Mouse (Mus musculus): ENCODE results near the gene Taz. TPM values are rescaled to one million over a fixed set of nuclear protein-coding genes. Genes with fewer than 3 reads are reported as not detected.

The Taz gene
- polyA plus RNA-seq, 1 experiment, result 87.5 TPM

DNA sequence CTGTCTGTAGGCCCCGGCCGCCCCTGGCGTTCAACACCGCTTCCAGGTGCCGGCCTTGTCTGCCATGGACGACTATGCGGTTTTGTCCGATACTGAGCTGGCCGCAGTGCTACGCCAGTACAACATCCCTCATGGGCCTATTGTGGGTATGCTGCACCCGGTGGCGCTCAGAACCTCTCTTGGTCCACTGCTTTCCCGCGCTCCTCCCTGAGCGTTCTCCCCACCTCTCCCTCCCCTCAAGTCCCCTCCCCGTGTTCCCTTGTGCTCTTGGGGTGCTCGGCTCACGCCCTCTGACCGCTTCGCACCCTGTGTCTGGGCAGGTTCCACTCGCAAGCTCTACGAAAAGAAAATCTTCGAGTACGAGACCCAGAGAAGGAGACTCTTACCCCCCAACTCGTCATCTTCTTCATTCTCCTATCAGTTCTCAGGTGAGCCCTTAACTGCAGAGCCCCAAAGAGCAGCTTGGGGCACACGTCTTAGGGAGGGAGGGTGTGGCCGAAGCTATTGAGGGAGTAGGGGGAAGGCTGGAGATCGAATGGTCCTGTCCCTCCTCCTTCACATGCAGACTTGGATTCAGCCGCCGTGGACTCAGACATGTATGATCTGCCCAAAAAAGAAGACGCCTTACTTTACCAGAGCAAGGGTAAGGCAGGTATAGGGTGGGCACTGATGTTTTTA lies 26.7 kb upstream of the Taz start:
- 28% methylated on average over 31 of the region's 31 CpGs for WGBS
- no peak for DNase-seq (ENCODE audit: low read depth in 1 of 2, low spot score in 2 of 2)
- TF ChIP-seq CTCF (IDR thresholded peaks at IDR 0.05; ENCODE audit: extremely low read depth, insufficient read depth, insufficient read length, insufficient replicate concordance) (no peak), POLR2A (IDR thresholded peaks at IDR 0.05; ENCODE audit: low read depth, low read length) (no peak)
- Histone ChIP-seq H3K27ac (ENCODE audit: insufficient read depth, low read length) (peak overlapping the region; percentile 98), H3K36me3 (ENCODE audit: control insufficient read depth, insufficient read depth, low read length) (peaks cover 3% of the 10 kb centered on the region; the same call in 1 of the 2 replicates), H3K27me3 (ENCODE audit: control insufficient read depth, insufficient read depth, low read length) (no peaks in the 10 kb centered on the region), H3K4me1 (ENCODE audit: control insufficient read depth, insufficient read depth, insufficient read length) (peaks cover 8% of the 10 kb centered on the region; the same call in 1 of the 2 replicates), H3K4me3 (ENCODE audit: extremely low read depth, insufficient read depth, insufficient read length) (peak overlapping the region; percentile 86)

DNA sequence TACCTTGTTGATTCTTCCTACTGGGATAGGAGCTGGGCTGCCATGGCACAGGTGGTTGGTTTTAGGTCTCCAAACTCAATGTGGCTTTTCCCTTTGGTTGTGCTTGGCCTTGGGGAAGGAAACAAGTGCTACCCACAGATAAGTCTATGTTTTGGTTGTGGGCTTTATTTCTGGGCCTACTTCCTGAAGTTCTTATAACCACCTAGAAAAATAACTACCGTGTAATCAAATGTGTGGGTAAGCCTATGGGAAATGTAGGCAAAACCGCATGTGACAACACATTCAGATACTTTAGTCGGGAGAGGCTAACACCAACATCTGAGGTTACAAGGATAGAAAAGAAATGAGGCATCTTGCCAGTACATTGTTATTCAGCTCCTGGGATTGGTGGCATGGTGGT lies 24.0 kb upstream of the Taz start:
- TF ChIP-seq CTCF (IDR thresholded peaks at IDR 0.05; ENCODE audit: extremely low read depth, insufficient read depth, insufficient read length, insufficient replicate concordance) (no peak), POLR2A (IDR thresholded peaks at IDR 0.05; ENCODE audit: low read depth, low read length) (no peak)
- whole genome bisulfite sequencing, result 84% methylated on average over 3 of the region's 3 CpGs
- H3K27me3 ChIP-seq (ENCODE audit: control insufficient read depth, insufficient read depth, low read length), result no peaks in the 10 kb centered on the region
- peaks cover 6% of the 10 kb centered on the region; the same call in 1 of the 2 replicates for H3K4me1 ChIP-seq (ENCODE audit: control insufficient read depth, insufficient read depth, insufficient read length)
- H3K4me3 ChIP-seq (ENCODE audit: extremely low read depth, insufficient read depth, insufficient read length), result no peak overlapping the region
- peaks cover 3% of the 10 kb centered on the region; the same call in 1 of the 2 replicates for H3K36me3 ChIP-seq (ENCODE audit: control insufficient read depth, insufficient read depth, low read length)
- no peak overlapping the region for H3K27ac ChIP-seq (ENCODE audit: insufficient read depth, low read length)
- no peak for DNase-seq (ENCODE audit: low read depth in 1 of 2, low spot score in 2 of 2)

DNA sequence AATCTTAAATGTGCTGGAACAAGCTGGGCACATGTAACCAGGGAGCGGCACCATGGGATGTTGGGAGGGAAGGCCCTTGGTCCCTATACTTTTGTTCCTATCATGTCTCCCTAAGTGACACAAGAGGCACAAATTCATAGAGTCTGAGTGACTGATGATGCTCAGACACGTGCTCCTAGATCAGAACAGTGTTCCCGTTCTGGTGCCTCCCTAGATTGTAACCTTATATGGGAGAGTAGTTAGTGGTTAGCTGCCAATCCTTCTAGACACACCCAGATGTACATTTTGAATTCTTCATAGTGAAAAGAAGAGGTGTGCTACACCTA lies 12.0 kb upstream of the Taz start:
- no peak for TF ChIP-seq POLR2A (IDR thresholded peaks at IDR 0.05; ENCODE audit: low read depth, low read length)
- no peak for TF ChIP-seq CTCF (IDR thresholded peaks at IDR 0.05; ENCODE audit: extremely low read depth, insufficient read depth, insufficient read length, insufficient replicate concordance)
- DNase-seq (ENCODE audit: low read depth in 1 of 2, low spot score in 2 of 2), result no peak
- Histone ChIP-seq H3K4me3 (ENCODE audit: extremely low read depth, insufficient read depth, insufficient read length) (peak overlapping the region; percentile 68), H3K27me3 (ENCODE audit: control insufficient read depth, insufficient read depth, low read length) (no peaks in the 10 kb centered on the region), H3K4me1 (ENCODE audit: control insufficient read depth, insufficient read depth, insufficient read length) (peaks cover 4% of the 10 kb centered on the region; the same call in 1 of the 2 replicates), H3K27ac (ENCODE audit: insufficient read depth, low read length) (peak overlapping the region; percentile 97), H3K36me3 (ENCODE audit: control insufficient read depth, insufficient read depth, low read length) (peaks cover 3% of the 10 kb centered on the region; the same call in 1 of the 2 replicates)
- WGBS, result 29% methylated on average over 3 of the region's 3 CpGs

DNA sequence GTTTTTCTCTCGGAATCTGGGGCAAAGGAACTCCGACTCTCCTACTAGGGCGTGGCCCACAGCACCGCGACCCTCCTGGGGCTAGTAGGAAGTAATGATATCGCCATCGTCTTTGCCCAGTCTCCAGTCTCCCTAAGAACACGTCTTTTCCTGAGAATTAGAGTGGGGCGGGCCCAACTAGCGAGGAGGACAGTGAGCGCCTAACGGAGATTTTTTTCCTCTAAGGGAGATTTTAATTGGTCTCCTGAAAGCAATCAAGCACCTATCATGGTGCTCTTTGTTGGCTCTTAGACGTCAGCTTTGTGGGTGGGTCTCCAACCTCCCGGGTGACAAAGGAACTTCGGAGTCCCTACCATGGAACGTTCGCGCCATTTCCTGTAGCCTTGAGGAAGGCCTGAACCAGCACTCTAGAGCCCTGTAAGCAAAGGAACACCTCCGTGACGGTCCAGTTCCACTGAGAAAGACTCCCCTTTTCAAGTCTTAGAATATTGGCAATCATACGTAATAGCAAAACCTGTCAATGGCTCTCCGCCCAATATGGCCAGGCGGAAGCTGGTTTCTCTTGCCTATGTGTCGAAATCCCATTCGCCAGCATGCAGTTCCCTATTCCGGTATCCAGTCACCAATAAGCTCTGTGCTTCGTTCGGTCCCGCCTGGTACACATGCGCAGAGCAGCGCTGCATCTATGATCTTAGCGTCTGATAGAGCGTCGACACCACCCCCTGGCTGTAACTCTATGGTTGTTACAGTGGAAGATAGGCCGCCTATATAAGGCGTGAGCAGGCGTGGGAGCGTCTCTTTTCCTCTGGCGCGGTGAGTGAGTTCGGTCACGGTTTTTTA lies 11.4 kb upstream of the Taz start, which contains the start of gene Rpl10:
Gene Rpl10, plus strand, starts transcription at position 751 of the 840 bp plus-strand sequence.
- peak; percentile 92 for TF ChIP-seq POLR2A (IDR thresholded peaks at IDR 0.05; ENCODE audit: low read depth, low read length)
- no peak for TF ChIP-seq CTCF (IDR thresholded peaks at IDR 0.05; ENCODE audit: extremely low read depth, insufficient read depth, insufficient read length, insufficient replicate concordance)
- Histone ChIP-seq H3K4me1 (ENCODE audit: control insufficient read depth, insufficient read depth, insufficient read length) (peaks cover 4% of the 10 kb centered on the region; the same call in 1 of the 2 replicates), H3K36me3 (ENCODE audit: control insufficient read depth, insufficient read depth, low read length) (peaks cover 3% of the 10 kb centered on the region; the same call in 1 of the 2 replicates), H3K27me3 (ENCODE audit: control insufficient read depth, insufficient read depth, low read length) (no peaks in the 10 kb centered on the region), H3K4me3 (ENCODE audit: extremely low read depth, insufficient read depth, insufficient read length) (peak within 1 kb of the TSS; percentile 83), H3K27ac (ENCODE audit: insufficient read depth, low read length) (peak within 1 kb of the TSS; percentile 99)
- WGBS, result 22% methylated on average over 42 of the region's 42 CpGs
- peak; percentile 82 to 96 for DNase-seq (ENCODE audit: low read depth in 1 of 2, low spot score in 2 of 2)

DNA sequence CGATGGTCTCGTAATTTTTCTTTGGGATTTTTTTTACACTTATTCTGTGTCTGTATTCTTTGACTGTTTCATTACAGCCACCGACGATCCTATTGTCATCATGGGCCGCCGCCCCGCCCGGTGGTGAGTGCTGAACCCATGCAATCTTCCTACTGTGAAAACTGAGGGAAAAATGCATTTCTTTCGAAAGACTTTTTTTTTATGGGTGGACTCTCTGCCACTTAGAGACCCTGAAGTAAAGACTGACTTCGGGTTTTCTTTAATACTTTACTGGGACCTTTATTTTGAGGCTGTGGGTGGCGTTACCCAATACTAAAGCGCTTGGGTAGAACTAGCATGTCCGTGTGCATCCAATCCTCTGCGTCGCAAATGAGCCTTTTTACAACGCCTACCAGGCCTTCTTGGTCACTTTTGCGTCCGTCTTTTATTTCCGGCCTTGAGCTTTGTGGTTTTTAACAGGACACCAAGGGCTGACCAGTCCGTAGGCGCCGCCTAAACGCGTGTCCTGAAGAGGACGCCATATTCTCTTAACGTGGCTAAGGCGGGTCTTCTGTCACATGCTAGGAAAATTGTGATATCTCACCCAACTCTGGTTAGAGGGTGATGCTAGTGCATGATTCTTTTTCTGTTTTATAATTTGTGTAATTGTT lies 10.7 kb upstream of the Taz start:
- Histone ChIP-seq H3K27me3 (ENCODE audit: control insufficient read depth, insufficient read depth, low read length) (no peaks in the 10 kb centered on the region), H3K4me3 (ENCODE audit: extremely low read depth, insufficient read depth, insufficient read length) (peak overlapping the region; percentile 67), H3K27ac (ENCODE audit: insufficient read depth, low read length) (peak overlapping the region; percentile 66), H3K4me1 (ENCODE audit: control insufficient read depth, insufficient read depth, insufficient read length) (peaks cover 4% of the 10 kb centered on the region; the same call in 1 of the 2 replicates), H3K36me3 (ENCODE audit: control insufficient read depth, insufficient read depth, low read length) (peaks cover 3% of the 10 kb centered on the region; the same call in 1 of the 2 replicates)
- DNase-seq (ENCODE audit: low read depth in 1 of 2, low spot score in 2 of 2), result no peak
- TF ChIP-seq CTCF (IDR thresholded peaks at IDR 0.05; ENCODE audit: extremely low read depth, insufficient read depth, insufficient read length, insufficient replicate concordance) (no peak), POLR2A (IDR thresholded peaks at IDR 0.05; ENCODE audit: low read depth, low read length) (no peak)
- 25% methylated on average over 27 of the region's 27 CpGs for WGBS

DNA sequence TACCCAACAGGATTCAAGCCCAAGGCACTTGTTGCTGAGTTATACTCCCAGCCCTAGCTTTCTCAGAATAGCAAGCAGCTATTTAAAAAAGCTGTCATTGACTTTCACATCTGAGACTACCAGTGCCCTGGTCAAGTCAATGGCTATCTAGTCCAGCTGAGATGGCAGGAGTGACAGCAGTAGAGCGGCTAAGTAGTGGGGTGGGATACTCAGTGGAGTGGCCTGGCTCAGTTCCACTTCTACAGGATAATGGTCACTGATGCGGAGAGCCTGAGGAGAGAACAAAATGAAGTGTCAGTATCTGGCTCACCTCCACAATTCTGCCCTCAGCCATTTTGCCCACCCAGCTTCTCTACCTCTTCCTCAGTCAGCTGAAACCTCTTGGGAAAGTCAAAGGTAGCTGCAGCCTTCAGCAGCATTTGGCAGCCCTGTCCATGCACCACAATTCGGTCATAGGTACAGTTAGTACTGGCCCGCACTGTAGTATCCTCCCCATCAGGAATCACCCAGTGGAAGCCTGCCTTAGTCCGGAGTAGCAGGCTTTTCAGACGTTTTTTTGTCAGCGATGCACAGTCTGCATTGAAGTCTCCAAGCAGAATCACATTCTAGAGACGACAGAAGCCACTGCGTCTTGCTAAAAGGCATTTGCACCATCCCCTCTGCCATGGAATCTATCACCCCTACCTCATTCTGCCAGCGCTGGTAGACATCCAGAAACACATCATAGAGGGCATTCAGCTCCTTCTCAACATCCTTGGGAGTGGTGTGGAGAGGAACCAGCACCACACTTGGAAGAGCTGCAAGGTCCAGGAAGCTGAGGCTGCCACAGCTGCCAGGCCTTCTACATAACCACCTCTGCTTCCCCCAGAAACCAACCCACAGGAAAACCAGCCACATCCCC lies 8.0 kb upstream of the Taz start:
- H3K27ac ChIP-seq (ENCODE audit: insufficient read depth, low read length), result no peak overlapping the region
- WGBS, result 33% methylated on average over 10 of the region's 10 CpGs

More for the DNA sequence above, 8.0 kb upstream of the Taz start:
- peaks cover 3% of the 10 kb centered on the region; the same call in 1 of the 2 replicates for H3K36me3 ChIP-seq (ENCODE audit: control insufficient read depth, insufficient read depth, low read length)
- TF ChIP-seq CTCF (IDR thresholded peaks at IDR 0.05; ENCODE audit: extremely low read depth, insufficient read depth, insufficient read length, insufficient replicate concordance) (no peak), POLR2A (IDR thresholded peaks at IDR 0.05; ENCODE audit: low read depth, low read length) (no peak)
- peaks cover 4% of the 10 kb centered on the region; the same call in 1 of the 2 replicates for H3K4me1 ChIP-seq (ENCODE audit: control insufficient read depth, insufficient read depth, insufficient read length)
- H3K27me3 ChIP-seq (ENCODE audit: control insufficient read depth, insufficient read depth, low read length), result no peaks in the 10 kb centered on the region
- no peak for DNase-seq (ENCODE audit: low read depth in 1 of 2, low spot score in 2 of 2)
- no peak overlapping the region for H3K4me3 ChIP-seq (ENCODE audit: extremely low read depth, insufficient read depth, insufficient read length)

All from spleen, adult 2 months (tissue).